Mouse (Mus musculus) heart, adult 2 months (tissue): Measurements from ENCODE around the gene Surf6. TPM values are rescaled to one million over a fixed set of nuclear protein-coding genes. Genes with fewer than 3 reads are reported as not detected.
A peak's percentile ranks its signal among the peaks of the same experiment; 100 is the strongest.

Experiments
- DNase-seq, 2 experiments: peaks; one replicate each; pipeline ENCODE4 v3.0.0; 2021
- H3K27ac ChIP-seq: fragments of 200-600 bp; 2 replicates; pipeline ENCODE4 v1.8.1; 2022
- H3K27me3 ChIP-seq: fragments of 200-500 bp; 2 replicates; pipeline ENCODE4 v1.6.1; 2012; ENCODE audit warnings: mild to moderate bottlenecking, low read length, inconsistent platforms, mixed read lengths; ENCODE audit not compliant: control insufficient read depth, insufficient read depth
- H3K36me3 ChIP-seq: fragments of 200-500 bp; 2 replicates; pipeline ENCODE4 v1.6.1; 2012; ENCODE audit warnings: low read length, inconsistent platforms; ENCODE audit not compliant: control insufficient read depth, insufficient read depth
- H3K4me1 ChIP-seq: fragments of 200-500 bp; 2 replicates; pipeline ENCODE4 v1.6.1; 2011; ENCODE audit warnings: low read length; ENCODE audit not compliant: control insufficient read depth, insufficient read depth
- H3K4me3 ChIP-seq: fragments of 200-600 bp; 2 replicates; pipeline ENCODE4 v1.8.1; 2022
- H3K79me2 ChIP-seq: fragments of 200-500 bp; replicated peaks from 2 replicates; pipeline ENCODE4 v1.6.1; 2012; ENCODE audit warnings: mild to moderate bottlenecking, inconsistent platforms, low read length, moderate library complexity, mixed read lengths; ENCODE audit not compliant: control insufficient read depth, insufficient read depth
- H3K9ac ChIP-seq: fragments of 200-500 bp; 2 replicates; pipeline ENCODE4 v1.6.1; 2012; ENCODE audit warnings: low read depth, mild to moderate bottlenecking, control low read depth, inconsistent platforms, low read length, mixed read lengths
- CTCF ChIP-seq: fragments of 200-600 bp; IDR thresholded peaks from 2 replicates; pipeline ENCODE4 v1.8.1; 2022; ENCODE audit warnings: antibody characterized with exemption, mild to moderate bottlenecking, moderate library complexity
- EP300 ChIP-seq: fragments of 200-500 bp; IDR thresholded peaks from 2 replicates; pipeline ENCODE4 v1.6.1; 2011; ENCODE audit warnings: low read depth, low read length, control low read depth; ENCODE audit not compliant: insufficient read depth
- POLR2A ChIP-seq: fragments of 200-500 bp; IDR thresholded peaks from 2 replicates; pipeline ENCODE4 v1.6.1; 2011; ENCODE audit warnings: mild to moderate bottlenecking, low read depth, low read length, control low read depth; ENCODE audit not compliant: insufficient read depth
- WGBS: fragments of 180-500 bp; shearing (Covaris S2); methylation state at CpG from one replicate; pipeline ENCODE4 v1.1.7; 2018; 5-methylcytosine and 5-hydroxymethylcytosine counted together
- intact Hi-C: fragments of 180-260 bp; cut with DNase I; formaldehyde crosslinking; loops from one replicate; pipeline ENCODE4 v1.15.1; 2025
- long read RNA-seq: library from polyadenylated mRNA; stranded (forward); transcript quantifications from one replicate; pipeline ENCODE4 v2.0.0, GENCODE M21; 2021
- polyA plus RNA-seq: library from polyadenylated mRNA; depleted of rRNA; stranded (reverse); fragments of >200 nt; gene quantifications from 2 replicates; pipeline ENCODE4 v1.2.3, GENCODE M21; 2012; rRNA removed
- total RNA-seq, 2 experiments: library from RNA; stranded (reverse); gene quantifications; 2 replicates each; pipeline ENCODE4 v1.2.3; 2021

The Surf6 gene
- total RNA-seq (10 to 100 TPM; 12.7 to 13.2 TPM), polyA plus RNA-seq (4.4 and 8.7 TPM in 2 replicates)
- long read RNA-seq, transcript Surf6-201 (5 exons, 2,971 nt), result major isoform, 7 of 8 reads
- long read RNA-seq, partial matches to known transcripts, result 0 of 8 reads
- long read RNA-seq, other reads (novel, unspliced or antisense), result 0 of 8 reads

- TF ChIP-seq CTCF, result no peak
- peak; percentile 69 for TF ChIP-seq EP300
- TF ChIP-seq POLR2A, result peak; percentile 61; the same call in 1 of the 2 replicates
- H3K4me1 ChIP-seq, result peaks cover 6% of the 10 kb centered on the region
- peak within 1 kb of the TSS; percentile 83 for H3K27ac ChIP-seq
- H3K79me2 ChIP-seq, result no peaks in the 10 kb centered on the region
- intact Hi-C loops, result loop anchor here (2.0 to 10.0 kb wide), 3 partner anchors 62 to 458 kb away; partner anchors contain the start of genes Rexo4 and Sec16a
- peak; percentile 94 to 96 for DNase-seq
- H3K4me3 ChIP-seq, result peak within 1 kb of the TSS; percentile 75
- H3K36me3 ChIP-seq, result no peaks in the 10 kb centered on the region; the same call in 1 of the 2 replicates
- peak within 1 kb of the TSS; percentile 60 for H3K9ac ChIP-seq
- no peaks in the 10 kb centered on the region for H3K27me3 ChIP-seq
- under 1% methylated on average over 41 of the region's 41 CpGs for WGBS
These were observed at the start of gene Surf6 for GRCm38 (mm10) chr2:26902467-26903220. Surf6 (minus strand) TSS chr2:26902879.

GRCm38 (mm10) chr2:26952193-26952592 is 49.5 kb upstream of the Surf6 start:
- no peaks in the 10 kb centered on the region for H3K27me3 ChIP-seq
- intact Hi-C loops, result no loop called here
- no peaks in the 10 kb centered on the region for H3K79me2 ChIP-seq
- no peaks in the 10 kb centered on the region for H3K36me3 ChIP-seq
- H3K4me3 ChIP-seq, result no peak overlapping the region
- 90% methylated on average over 4 of the region's 4 CpGs for WGBS
- DNase-seq, result no peak
- TF ChIP-seq CTCF (no peak), EP300 (no peak), POLR2A (no peak)
- no peak overlapping the region for H3K27ac ChIP-seq
- no peak overlapping the region for H3K9ac ChIP-seq
- H3K4me1 ChIP-seq, result no peaks in the 10 kb centered on the region

GRCm38 (mm10) chr2:26951346-26951905 is 48.7 kb upstream of the Surf6 start:
- Histone ChIP-seq H3K4me1 (no peaks in the 10 kb centered on the region), H3K4me3 (no peak overlapping the region), H3K79me2 (no peaks in the 10 kb centered on the region), H3K9ac (no peak overlapping the region), H3K36me3 (no peaks in the 10 kb centered on the region), H3K27ac (no peak overlapping the region), H3K27me3 (no peaks in the 10 kb centered on the region)
- DNase-seq, result no peak
- TF ChIP-seq POLR2A, result no peak
- no peak for TF ChIP-seq CTCF
- TF ChIP-seq EP300, result no peak
- WGBS, result 79% methylated on average over 8 of the region's 8 CpGs
- intact Hi-C loops, result no loop called here

- Histone ChIP-seq H3K36me3 (no peaks in the 10 kb centered on the region), H3K4me3 (no peak overlapping the region), H3K79me2 (no peaks in the 10 kb centered on the region), H3K9ac (no peak overlapping the region), H3K27me3 (no peaks in the 10 kb centered on the region), H3K27ac (no peak overlapping the region), H3K4me1 (no peaks in the 10 kb centered on the region)
- 90% methylated on average over 2 of the region's 2 CpGs for WGBS
- intact Hi-C loops, result no loop called here
- TF ChIP-seq CTCF (no peak), EP300 (no peak), POLR2A (no peak)
- DNase-seq, result no peak
These were observed 47.7 kb upstream of the Surf6 start for GRCm38 (mm10) chr2:26950411-26950810.

- intact Hi-C loops, result no loop called here
- H3K27ac ChIP-seq, result no peak overlapping the region
- H3K9ac ChIP-seq, result no peak overlapping the region
- no peaks in the 10 kb centered on the region for H3K36me3 ChIP-seq
- no peaks in the 10 kb centered on the region for H3K4me1 ChIP-seq
- no peak overlapping the region for H3K4me3 ChIP-seq
- H3K27me3 ChIP-seq, result no peaks in the 10 kb centered on the region
- TF ChIP-seq POLR2A, result no peak
- no peak for TF ChIP-seq EP300
- TF ChIP-seq CTCF, result no peak
- no peak for DNase-seq
- no peaks in the 10 kb centered on the region for H3K79me2 ChIP-seq
- WGBS, result 73% methylated on average over 3 of the region's 3 CpGs
These were observed 40.6 kb upstream of the Surf6 start for GRCm38 (mm10) chr2:26943253-26943652.

GRCm38 (mm10) chr2:26941539-26941938 is 38.9 kb upstream of the Surf6 start:
- peak; percentile 7; the same call in 1 of the 2 replicates for TF ChIP-seq CTCF
- no peak for TF ChIP-seq EP300
- no peak for TF ChIP-seq POLR2A
- intact Hi-C loops, result no loop called here
- 27% methylated on average over 5 of the region's 5 CpGs for WGBS
- Histone ChIP-seq H3K79me2 (no peaks in the 10 kb centered on the region), H3K27ac (no peak overlapping the region), H3K36me3 (no peaks in the 10 kb centered on the region), H3K4me1 (no peaks in the 10 kb centered on the region), H3K27me3 (no peaks in the 10 kb centered on the region), H3K9ac (no peak overlapping the region), H3K4me3 (no peak overlapping the region)
- DNase-seq, result no peak
